Mouse (Mus musculus) frontal cortex, adult 2 months (tissue): ENCODE measurements around the gene Lrrk2. TPM values are rescaled to one million over a fixed set of nuclear protein-coding genes. Genes with fewer than 3 reads are reported as not detected.

ENCODE experiments used
- DNase-seq, 2 experiments: peaks; one replicate each; pipeline ENCODE4 v3.0.0; 2022; ENCODE audit warnings: low spot score in 1 of 2; ENCODE audit errors: extremely low spot score in 1 of 2
- polyA plus RNA-seq: library from polyadenylated mRNA; depleted of rRNA; stranded (reverse); fragments of >200 nt; gene quantifications from 2 replicates; pipeline ENCODE4 v1.2.3, GENCODE M21; 2012

The Lrrk2 gene
- polyA plus RNA-seq, 1 experiment: 17.2 TPM

DNA sequence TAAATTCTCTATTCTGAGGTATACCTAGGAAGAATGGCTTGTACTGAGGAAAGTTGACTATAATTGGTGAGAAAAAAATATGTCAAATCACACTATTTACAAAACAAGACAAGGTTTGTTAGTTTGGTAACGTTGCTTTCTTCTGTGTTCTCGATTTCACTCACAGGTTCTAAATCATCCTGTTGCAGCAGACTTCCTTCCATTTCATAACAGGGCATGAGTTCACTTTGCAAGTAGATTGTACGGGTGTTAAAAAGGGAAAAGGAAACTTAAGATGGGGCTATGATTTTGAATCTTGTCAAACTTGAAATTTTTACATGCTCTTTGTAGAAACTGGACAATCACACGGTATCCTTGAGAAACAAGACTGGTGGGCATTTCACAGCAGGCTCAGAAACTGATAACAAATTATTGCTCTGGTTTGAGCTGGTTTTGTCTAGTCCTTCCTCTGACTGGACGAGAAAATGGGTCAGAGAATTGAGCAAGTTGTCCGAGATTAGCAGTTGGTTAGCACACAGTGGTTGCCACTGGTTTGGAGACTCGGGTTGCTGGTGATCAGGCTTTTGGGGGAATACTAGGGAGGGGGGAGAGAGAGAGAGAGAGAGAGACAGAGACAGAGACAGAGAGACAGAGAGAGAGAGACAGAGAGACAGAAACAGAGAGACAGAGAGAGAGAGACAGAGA lies 13.0 kb downstream of the Lrrk2 start:
- DNase-seq: no peak

GRCm38 (mm10) chr15:91690648-91691047 lies 17.7 kb downstream of the Lrrk2 start:
- DNase-seq: no peak

DNA sequence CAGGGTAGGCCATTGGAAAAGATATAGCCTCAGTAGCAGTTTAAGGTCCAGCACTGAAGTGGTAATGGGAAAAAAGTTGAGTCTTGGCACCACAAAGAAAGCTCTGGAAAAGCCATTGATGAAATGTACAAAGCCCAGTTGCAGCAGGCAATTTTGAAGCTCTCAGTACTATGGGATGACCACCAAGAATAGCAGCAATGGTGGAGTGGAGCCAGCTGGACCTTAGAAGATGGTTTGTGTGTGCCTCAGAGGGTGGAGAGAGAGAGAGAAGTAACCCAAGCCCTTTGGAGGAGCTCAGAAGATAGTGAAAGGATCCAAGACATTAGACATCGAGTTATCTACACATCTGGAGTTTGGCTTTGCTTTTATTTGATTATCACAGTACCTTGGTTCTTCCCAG lies 20.1 kb downstream of the Lrrk2 start:
- DNase-seq: no peak

- DNase-seq: no peak
These were observed 20.9 kb downstream of the Lrrk2 start for GRCm38 (mm10) chr15:91693856-91694255.

DNA sequence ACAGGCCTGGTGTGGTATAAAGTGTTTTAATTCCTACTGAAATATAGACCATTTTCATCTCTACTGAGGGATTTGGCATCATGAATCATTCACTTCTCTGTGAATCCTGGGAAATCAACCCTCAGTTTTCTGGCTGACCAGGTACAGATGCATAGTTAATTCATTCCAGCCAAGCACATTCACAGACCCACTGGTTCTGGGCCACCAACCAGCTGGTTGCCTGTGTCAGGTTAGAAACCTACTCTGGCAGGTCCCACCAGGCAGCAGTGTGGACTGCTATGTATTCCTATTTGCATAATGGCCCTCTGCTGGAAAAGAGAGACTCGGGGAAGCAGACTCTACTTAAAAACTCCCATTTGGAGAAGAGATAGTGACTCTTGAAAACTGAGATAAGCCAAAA lies 27.9 kb downstream of the Lrrk2 start:
- DNase-seq: no peak

- DNase-seq: peak in 1 of 2 experiments; percentile 51
These were observed 30.2 kb downstream of the Lrrk2 start for GRCm38 (mm10) chr15:91702991-91703715.

GRCm38 (mm10) chr15:91704091-91704490 lies 31.1 kb downstream of the Lrrk2 start:
- no peak for DNase-seq

DNA sequence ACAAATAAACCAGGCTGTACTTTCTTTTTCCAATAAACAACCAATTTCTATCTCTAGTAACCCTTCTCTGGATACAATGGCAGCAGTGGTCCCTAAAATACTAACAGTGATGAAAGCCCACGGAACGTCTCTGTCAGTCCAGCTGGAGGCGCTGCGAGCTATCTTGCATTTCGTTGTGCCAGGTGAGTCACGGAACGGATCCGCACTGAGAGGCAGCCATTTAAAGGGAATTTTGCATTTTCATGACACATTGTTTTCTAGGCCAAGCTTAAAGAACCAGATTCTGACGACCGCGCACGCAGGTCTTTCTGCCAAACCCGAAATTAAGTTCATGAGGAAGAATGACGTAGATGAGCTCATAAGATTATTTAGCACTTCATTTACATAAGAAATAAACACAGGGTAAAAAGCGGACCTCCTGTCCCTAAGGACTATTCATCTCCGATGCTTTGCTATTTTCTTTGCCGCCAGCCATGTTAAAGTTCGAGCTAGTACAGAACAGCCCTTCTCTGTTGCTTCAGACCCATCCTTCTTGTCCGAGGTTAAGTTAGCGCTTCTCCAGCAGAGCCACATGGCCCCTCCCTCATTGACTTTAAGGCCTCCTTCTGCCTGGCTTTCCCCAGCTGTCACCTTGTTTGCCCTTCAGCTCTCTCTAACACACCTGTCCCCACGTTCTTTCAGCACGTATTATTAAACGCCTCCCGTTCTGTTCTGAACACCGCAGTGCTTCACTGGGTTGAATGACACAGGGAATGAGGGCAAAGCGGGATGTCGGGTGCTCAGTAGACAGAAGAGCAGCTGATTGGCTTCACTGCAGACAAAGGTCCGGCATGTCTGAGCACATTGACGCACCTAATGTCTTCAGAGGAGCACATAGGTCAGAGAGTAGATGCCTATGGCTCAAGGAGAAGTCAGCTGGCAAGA lies 36.5 kb downstream of the Lrrk2 start:
- peak in 1 of 2 experiments; percentile 23 for DNase-seq

- no peak for DNase-seq
These were observed 62.4 kb downstream of the Lrrk2 start for GRCm38 (mm10) chr15:91735216-91735922.

- DNase-seq: peak in 1 of 2 experiments; percentile 56
These were observed 64.0 kb downstream of the Lrrk2 start for GRCm38 (mm10) chr15:91736791-91737533.

DNA sequence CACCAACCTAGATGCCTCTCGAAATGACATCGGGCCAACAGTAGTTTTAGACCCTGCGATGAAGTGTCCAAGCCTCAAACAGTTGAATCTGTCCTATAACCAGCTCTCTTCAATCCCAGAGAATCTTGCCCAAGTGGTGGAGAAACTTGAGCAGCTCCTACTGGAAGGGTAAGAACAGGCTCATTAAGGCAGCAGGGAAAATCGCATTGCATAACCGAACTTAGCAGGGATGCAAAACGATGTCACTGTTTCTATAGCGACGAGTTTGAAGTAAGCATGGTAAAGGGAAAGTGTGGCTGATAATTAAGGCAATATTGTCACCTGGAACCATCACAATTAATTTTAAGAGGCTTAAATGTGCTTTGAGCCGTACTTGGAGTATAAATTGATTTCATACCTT lies 65.8 kb downstream of the Lrrk2 start:
- DNase-seq: peak in 1 of 2 experiments; percentile 30

DNA sequence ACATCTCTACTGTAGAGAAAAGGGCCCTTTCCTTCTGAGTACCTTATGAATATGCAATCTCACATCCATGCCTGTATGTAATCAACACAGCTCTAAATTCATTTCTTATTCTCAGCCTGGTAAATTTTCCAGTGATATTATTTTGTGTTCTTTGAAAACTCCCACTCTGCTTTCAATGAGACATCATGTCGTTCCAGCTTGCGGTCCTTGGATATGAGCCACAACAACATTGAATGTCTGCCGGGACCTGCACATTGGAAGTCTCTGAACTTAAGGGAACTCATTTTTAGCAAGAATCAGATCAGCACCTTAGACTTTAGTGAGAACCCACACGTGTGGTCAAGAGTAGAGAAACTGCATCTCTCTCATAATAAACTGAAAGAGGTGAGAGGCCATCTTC lies 72.5 kb downstream of the Lrrk2 start:
- DNase-seq: peak in 1 of 2 experiments; percentile 27

DNA sequence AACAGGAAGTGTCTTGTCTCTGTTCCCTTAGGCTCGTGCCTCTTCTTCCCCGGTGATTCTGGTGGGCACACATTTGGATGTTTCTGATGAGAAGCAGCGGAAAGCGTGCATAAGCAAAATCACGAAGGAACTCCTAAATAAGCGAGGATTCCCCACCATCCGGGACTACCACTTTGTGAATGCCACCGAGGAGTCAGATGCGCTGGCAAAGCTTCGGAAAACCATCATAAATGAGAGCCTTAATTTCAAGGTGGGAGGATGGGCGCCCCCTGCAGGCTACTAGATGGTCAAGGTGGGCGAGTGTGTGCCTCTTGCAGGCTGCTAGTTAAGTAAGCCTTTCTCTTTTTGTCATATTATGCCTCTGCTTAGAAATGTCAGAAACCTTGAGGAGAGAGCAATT lies 79.1 kb downstream of the Lrrk2 start:
- DNase-seq: peak; percentile 45 to 74

GRCm38 (mm10) chr15:91753378-91754080 lies 80.6 kb downstream of the Lrrk2 start:
- DNase-seq: no peak

DNA sequence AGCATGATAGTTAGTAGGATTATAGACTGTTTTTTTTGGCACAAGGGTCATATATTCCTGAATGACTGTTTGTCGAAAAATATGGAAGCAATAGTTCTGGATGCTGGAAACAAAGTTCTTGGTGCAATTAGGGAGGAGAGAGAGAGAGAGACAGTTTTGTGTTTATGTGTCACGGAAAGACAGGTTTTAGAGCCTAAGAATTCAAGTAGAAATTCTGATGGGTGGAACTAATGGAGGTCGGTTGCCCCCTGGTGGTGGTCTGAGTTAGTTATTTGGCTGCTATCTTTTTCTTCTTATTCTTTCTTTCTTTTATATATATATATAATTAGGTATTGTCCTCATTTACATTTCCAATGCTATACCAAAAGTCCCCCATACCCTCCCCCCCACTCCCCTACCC lies 81.6 kb downstream of the Lrrk2 start:
- peak; percentile 11 to 82 for DNase-seq

DNA sequence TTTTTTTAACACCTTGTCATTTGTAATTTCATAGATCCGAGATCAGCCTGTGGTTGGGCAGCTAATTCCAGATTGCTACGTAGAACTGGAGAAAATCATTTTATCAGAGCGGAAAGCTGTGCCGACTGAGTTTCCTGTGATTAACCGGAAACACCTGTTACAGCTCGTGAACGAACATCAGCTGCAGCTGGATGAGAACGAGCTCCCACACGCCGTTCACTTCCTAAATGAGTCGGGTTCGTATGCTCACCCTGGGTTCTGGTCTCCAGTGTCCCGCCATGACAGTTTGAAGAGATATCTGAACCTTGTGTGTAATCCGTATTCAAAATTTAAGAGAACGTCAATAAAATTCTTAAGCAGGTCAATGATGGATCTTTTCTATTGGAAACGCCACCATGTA lies 82.8 kb downstream of the Lrrk2 start:
- DNase-seq: no peak

- DNase-seq: no peak
These were observed 99.1 kb downstream of the Lrrk2 start for GRCm38 (mm10) chr15:91772041-91772440.

GRCm38 (mm10) chr15:91779166-91779565 lies 106.2 kb downstream of the Lrrk2 start:
- DNase-seq: no peak

DNA sequence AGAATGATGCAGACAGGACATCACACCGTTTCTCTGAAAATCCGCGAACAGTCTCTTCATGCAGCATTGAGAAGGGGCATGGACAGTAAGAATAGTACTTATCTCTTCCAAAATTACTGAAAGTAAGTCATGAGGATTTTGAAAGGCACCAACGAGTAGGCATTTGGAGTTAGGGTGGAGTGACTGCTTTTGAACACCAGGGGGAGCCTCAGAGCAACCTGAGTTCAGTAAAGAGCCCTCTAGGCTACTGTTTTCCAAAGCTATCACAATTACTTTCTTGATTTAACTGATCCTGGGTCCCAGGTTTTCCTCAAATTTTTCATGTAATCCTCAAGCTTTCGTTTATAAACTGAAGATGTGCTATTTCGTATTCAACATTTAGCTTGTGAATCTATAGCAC lies 108.2 kb downstream of the Lrrk2 start:
- peak in 1 of 2 experiments; percentile 81 for DNase-seq
